Mouse (Mus musculus) small intestine, adult 10 weeks (tissue): ENCODE results near the gene Bsg. TPM values are rescaled to one million over a fixed set of nuclear protein-coding genes. Genes with fewer than 3 reads are reported as not detected.

Experiments
- polyA plus RNA-seq: library from polyadenylated mRNA; stranded (reverse); fragments of 350-450 nt; fragmentation: Illumina TruSeq; extraction: RNeasy Lipid Tissue Mini Kit (QIAGEN cat#74804); gene quantifications from one replicate; pipeline ENCODE4 v1.2.3, GENCODE M21; 2014; ENCODE audit warnings: low replicate concordance

Gene Bsg
- 328 TPM for polyA plus RNA-seq

DNA sequence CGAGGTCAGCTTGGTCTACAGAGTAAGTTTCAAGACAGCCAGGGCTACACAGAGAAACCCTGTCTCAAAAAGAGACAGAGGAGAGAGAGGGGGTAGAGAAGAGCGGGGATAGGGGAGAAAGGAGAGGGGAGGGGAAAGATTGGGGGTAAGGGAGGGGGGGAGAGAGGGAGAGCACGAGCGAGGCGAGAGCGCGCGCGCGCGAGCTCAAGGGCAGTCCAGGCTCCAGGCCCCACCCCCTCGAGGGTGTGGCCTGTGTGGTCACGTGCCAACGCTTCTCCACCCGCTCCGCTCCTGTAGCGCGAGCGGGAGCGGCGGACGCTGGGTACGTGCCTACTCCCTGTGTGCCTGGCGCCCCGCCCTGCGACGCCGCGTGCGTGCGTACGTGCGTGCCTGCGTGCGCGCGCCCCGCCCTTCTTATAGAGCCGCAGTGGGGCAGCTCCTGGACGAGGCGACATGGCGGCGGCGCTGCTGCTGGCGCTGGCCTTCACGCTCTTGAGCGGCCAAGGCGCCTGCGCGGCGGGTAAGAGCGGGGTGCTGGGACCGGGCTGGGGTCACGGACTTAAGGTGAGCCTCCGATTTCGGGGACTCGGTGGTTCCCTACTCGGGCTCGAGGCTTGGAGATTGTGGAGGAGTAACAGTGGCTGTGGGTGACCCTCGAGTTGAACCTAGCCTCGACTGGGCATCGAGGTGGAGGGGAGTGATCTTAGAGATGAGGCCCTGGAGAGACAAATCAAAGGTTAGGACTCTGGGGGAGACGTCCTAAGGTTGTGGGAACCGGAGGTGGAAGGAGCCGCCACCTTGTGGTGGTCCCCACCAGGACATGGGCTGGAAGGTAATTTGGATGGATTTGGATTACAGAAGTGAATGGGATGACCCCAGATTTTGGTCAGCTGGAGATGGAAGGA, at the start of gene Bsg:
Gene Bsg (plus strand): TSS at position 427 of the 905 bp plus-strand sequence.

DNA sequence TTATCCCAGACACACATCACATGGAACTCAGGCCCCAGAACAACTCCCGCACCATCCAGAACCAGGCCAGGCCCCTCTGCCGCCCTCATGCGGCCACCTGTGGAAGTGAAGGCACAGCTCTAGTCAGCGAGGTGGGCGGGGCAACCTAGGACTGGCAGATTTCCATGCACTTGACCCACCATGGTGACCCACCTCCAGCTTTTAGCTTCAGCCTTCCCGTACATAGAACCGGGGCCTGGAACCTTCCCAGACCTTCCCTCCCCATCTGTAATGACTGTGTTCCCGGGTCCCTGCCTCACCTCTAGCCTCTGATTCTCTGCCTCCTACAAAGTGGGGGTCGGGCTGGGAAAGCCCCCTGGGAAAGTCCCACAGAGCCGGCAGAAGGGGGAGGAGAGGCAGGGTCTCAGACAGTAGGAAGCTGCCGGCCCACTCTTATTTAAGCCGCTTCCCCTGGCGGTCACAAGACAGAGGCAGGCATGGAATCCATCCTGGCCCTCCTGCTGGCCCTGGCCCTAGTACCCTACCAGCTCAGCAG, 40.1 kb upstream of the Bsg start, which contains the start of gene Madcam1:
Gene Madcam1 (plus strand): TSS at position 429 of the 535 bp plus-strand sequence.

DNA sequence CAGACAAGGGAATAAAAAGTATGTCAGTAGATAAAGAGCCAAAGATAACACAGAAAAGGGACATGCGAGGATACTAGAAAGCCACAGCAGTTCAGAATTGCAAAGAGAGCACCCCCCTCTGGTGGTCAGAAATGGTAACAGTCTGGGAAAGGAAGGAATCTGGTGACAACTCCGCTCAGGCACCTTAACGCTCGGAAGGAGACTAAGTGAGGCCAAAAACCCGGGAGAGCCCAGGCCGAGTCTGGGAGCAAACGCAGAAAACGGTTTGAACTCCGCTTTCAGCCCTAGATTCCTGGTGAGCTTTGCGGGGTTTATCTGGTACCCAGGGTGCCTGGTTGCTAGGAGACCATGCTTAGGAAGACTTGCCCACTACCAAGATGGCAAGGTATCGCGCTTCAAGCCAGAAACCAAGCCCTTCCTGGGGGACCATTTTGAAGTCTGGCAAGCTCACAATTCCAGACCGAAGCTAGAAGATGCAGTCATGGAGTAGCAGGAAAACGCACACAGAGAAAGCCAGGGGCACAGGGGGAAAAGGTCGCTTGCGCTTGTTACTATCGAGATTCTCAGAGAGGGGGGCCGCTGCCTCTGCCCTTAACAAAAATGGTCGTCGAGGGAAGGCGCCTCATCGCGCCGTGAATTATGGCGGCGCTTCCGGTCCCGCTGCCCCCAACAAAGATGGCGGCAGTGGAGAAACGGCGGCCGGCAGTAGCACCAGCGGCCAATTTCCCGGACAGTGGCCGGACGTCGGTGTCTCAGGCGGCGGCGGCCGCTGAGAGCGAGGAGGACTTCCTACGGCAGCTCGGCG, 35.3 kb upstream of the Bsg start, which contains the start of gene Tpgs1:
Gene Tpgs1 (plus strand): TSS at position 599 of the 805 bp plus-strand sequence.

DNA sequence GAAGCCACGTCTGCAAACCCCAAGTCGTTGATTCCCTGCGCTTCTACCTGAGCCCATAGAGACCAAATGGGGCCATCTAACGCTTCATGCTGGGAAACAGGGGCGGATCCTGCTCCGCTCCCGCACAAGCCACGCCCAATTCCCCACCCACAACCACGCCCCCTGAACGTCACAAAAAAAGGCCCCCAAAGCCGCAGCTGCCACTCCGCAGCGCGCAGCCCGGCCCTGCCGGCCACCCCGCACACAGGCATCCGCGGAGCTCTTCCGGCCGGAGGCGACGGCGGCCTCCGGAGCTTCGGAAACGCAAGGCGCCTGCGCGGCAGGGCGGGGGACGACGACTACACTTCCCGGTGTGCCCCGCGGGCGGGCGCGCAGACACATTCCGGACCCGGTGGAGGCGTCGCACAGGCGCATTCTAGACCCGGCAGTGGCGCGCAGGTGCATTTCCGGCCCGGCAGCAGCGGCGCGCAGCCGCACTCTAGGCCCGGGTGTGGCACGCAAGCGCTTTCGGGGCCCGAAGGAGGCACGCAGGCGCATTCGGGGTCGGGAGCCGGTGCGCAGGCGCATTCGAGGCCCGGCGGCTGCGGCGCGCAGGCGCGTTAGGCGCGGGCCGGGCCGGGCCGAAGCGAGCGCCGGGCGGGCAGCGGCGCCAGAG, 22.6 kb upstream of the Bsg start, which contains the start of gene Cdc34:
Gene Cdc34 (plus strand): TSS at position 605 of the 655 bp plus-strand sequence.

DNA sequence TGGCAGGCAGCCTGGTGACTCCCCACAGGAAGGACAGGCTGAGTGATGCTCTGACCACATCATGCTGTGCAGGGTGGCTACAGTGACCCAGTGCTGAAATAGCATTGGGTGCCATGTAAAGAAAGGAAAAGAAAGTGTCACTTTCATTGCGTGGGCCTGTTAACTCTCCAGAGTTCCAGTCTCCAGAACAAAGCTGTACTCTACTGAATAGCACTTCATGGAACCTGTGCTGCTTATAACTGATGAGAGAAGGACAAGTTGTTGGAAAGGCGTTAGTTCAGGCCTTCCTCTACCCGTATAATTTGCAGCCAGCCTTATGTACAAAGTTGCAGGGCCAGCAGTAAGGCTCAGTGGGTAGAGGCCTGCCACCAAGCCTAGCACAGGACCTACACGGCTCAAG, 15.6 kb upstream of the Bsg start, which contains the start of gene Gzmm:
Gene Gzmm (plus strand): TSS at position 301 of the 400 bp plus-strand sequence.

DNA sequence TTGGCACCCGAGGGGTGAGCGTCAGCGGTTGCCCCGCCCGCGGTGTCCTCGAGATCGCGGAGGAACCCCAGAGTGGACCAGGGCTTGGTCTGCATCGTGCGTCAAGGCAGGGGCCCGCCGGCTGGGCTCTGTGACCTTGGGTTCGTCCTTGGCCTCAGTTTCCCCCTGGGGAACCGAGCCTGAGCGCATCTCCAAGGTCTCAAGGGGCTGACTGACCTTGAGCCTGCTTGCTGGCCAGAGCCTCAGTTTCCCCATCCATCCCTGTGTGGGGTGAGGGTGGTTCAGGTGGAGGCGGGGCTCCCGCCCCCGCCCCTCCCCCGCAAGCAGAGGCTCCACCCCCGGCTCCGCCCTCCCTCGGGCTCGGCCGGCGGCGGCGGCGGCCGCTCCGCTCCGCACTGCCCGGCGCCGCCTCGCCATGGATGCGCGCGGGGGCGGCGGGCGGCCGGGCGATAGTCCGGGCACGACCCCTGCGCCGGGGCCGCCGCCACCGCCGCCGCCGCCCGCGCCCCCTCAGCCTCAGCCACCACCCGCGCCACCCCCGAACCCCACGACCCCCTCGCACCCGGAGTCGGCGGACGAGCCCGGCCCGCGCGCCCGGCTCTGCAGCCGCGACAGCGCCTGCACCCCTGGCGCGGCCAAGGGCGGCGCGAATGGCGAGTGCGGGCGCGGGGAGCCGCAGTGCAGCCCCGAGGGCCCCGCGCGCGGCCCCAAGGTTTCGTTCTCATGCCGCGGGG, 12.1 kb downstream of the Bsg start, which contains the start of gene Hcn2:
Gene Hcn2 (plus strand): TSS at position 381 of the 734 bp plus-strand sequence.

DNA sequence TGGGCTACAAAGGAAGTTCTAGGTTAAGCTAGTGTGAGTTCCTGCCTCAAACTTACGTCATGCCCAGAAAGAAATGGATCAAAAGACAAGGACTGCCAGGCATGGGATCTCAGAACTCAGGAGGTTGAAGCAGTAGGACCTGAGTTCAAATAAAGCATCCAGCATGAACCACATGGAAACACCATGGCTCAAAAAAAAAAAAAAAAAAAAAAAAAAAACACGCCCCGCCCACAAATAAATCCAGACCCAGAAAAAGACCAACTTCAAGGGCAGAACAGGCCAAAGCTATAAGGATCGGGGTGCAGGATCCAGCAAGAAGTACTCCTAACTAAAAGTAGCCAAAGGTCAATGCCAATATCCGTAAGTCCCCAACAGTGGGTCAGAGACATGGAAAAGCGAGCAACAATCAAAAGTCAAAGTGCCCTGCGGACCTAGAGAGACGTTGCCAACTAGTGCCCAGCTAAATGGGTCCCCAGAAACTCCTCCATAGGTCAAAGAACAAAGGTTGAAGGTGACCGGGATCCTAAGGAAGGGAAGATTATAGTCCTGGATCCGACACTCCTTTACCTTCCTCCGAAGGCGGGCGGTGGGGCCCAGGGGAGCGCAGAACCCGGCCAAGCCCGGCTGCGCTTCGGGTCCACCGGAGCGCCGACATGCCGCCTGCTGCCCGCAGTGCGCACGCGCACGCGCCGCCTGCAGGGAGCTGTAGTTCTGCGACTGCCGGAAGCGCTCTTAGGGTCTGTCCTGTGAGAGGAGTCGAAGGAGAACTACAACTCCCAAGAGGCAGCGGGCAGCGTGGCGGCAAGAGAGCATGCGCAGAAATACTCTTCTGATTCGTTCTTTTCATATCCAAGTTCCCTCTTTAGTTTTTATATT, 41.8 kb downstream of the Bsg start, which contains the start of gene Polrmt:
Gene Polrmt (minus strand): TSS at position 684 of the 876 bp plus-strand sequence.

DNA sequence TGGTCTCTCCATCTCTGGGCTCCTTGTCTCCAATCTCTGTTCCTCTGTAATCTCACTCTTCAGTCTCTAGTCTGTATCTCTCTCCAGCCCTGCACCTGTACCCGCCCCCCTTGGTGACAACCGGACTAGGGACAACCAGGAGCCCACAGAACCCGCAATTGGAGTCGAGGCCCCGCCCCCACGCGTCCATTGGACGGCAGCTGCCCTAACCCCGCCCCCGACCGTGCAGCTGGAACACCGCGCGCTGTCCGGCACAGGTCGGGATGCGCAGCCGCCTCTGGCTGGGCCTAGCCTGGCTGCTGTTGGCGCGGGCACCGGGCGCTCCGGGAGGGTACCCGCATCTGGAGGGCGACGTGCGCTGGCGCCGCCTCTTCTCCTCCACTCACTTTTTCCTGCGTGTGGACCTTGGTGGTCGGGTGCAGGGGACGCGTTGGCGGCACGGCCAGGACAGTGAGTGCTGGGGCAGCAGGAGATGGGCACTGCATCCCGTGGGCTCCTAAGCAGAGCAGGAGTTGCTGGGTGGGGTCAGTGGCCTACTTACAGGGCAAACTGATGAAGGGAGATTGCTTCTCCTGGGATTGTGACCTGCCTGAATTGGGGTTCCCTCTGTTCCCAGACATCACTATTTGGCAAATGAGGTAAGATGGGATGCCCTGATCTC, 50.7 kb downstream of the Bsg start, which contains the start of gene Fgf22:
Gene Fgf22 (plus strand): TSS at position 221 of the 661 bp plus-strand sequence.

Other genes starting within 250 kb of the Bsg start
- gene Vmn2r83, start 235.8 kb upstream of the Bsg start, polyA plus RNA-seq: not detected
- gene Plpp2, start 170.7 kb upstream of the Bsg start, polyA plus RNA-seq: 6.5 TPM
- gene Mier2, start 149.3 kb upstream of the Bsg start, polyA plus RNA-seq: not detected
- gene Theg, start 117.2 kb upstream of the Bsg start, polyA plus RNA-seq: not detected
- 0.11 TPM for gene C2cd4c, start 90.5 kb upstream of the Bsg start, polyA plus RNA-seq
- gene Shc2, start 66.6 kb upstream of the Bsg start, polyA plus RNA-seq: 0.30 TPM
- not detected for gene Odf3l2, start 58.8 kb upstream of the Bsg start, polyA plus RNA-seq
- gene Madcam1, start 39.9 kb upstream of the Bsg start, polyA plus RNA-seq: not detected
- gene Tpgs1, start 35.1 kb upstream of the Bsg start, polyA plus RNA-seq: not detected
- not detected for gene Cdc34, start 22.3 kb upstream of the Bsg start, polyA plus RNA-seq
- not detected for gene Gzmm, start 15.5 kb upstream of the Bsg start, polyA plus RNA-seq
- not detected for gene Hcn2, start 12.1 kb downstream of the Bsg start, polyA plus RNA-seq
- not detected for gene Polrmt, start 42.1 kb downstream of the Bsg start, polyA plus RNA-seq
- gene Fgf22, start 50.6 kb downstream of the Bsg start, polyA plus RNA-seq: not detected
- 0.41 TPM for gene Rnf126, start 62.5 kb downstream of the Bsg start, polyA plus RNA-seq
- gene Fstl3, start 72.8 kb downstream of the Bsg start, polyA plus RNA-seq: 0.45 TPM
- gene Prss57, start 86.5 kb downstream of the Bsg start, polyA plus RNA-seq: not detected
- gene Palm, start 89.1 kb downstream of the Bsg start, polyA plus RNA-seq: not detected
- 3.9 TPM for gene Misp, start 116.5 kb downstream of the Bsg start, polyA plus RNA-seq
- 52.9 TPM for gene Ptbp1, start 149.9 kb downstream of the Bsg start, polyA plus RNA-seq
- gene Prtn3, start 170.0 kb downstream of the Bsg start, polyA plus RNA-seq: not detected
- gene Plppr3, start 170.1 kb downstream of the Bsg start, polyA plus RNA-seq: not detected
- not detected for gene Elane, start 181.8 kb downstream of the Bsg start, polyA plus RNA-seq
- gene Cfd, start 186.4 kb downstream of the Bsg start, polyA plus RNA-seq: 0.67 TPM
- gene Med16, start 204.4 kb downstream of the Bsg start, polyA plus RNA-seq: 0.11 TPM
- not detected for gene Gm26602, start 206.4 kb downstream of the Bsg start, polyA plus RNA-seq
- gene Kiss1r, start 212.5 kb downstream of the Bsg start, polyA plus RNA-seq: not detected
- 1.5 TPM for gene R3hdm4, start 216.7 kb downstream of the Bsg start, polyA plus RNA-seq
- 2.3 TPM for gene Arid3a, start 222.6 kb downstream of the Bsg start, polyA plus RNA-seq